Mouse (Mus musculus) lung, embryonic 14.5 days (tissue): ENCODE data around the gene Grik2. TPM values are rescaled to one million over a fixed set of nuclear protein-coding genes. Genes with fewer than 3 reads are reported as not detected.

ENCODE experiments used
- ATAC-seq: fragments of 200-750 bp; cut with Nextera tagmentation; 2 replicates; pipeline ENCODE4 v1.8.0; 2017; ENCODE audit warnings: mild to moderate bottlenecking, moderate TSS enrichment, moderate library complexity; ENCODE audit not compliant: insufficient read depth
- DNase-seq: peaks from one replicate; pipeline ENCODE4 v3.0.0-alpha.2; 2015
- H3K27ac ChIP-seq: fragments of 300-500 bp; sonication (generic); 2 replicates; pipeline ENCODE4 v1.5.1; 2014; ENCODE audit warnings: low read depth, mild to moderate bottlenecking, moderate library complexity
- H3K27me3 ChIP-seq: fragments of 300-500 bp; sonication (generic); 2 replicates; pipeline ENCODE4 v1.6.1; 2014; ENCODE audit warnings: low read length, control low read depth; ENCODE audit not compliant: insufficient read depth
- H3K36me3 ChIP-seq: fragments of 300-500 bp; sonication (generic); 2 replicates; pipeline ENCODE4 v1.6.1; 2014; ENCODE audit warnings: control low read depth; ENCODE audit not compliant: insufficient read depth
- H3K4me1 ChIP-seq: fragments of 300-500 bp; sonication (generic); 2 replicates; pipeline ENCODE4 v1.6.1; 2014; ENCODE audit warnings: antibody characterized with exemption, control low read depth; ENCODE audit not compliant: insufficient read depth
- H3K4me2 ChIP-seq: fragments of 300-500 bp; sonication (generic); 2 replicates; pipeline ENCODE4 v1.6.1; 2014; ENCODE audit warnings: mild to moderate bottlenecking
- H3K4me3 ChIP-seq: fragments of 300-500 bp; sonication (generic); 2 replicates; pipeline ENCODE4 v1.5.1; 2014; ENCODE audit warnings: low read depth, low read length
- H3K9ac ChIP-seq: fragments of 300-500 bp; sonication (generic); 2 replicates; pipeline ENCODE4 v1.6.1; 2014
- H3K9me3 ChIP-seq: fragments of 300-500 bp; sonication (generic); 2 replicates; pipeline ENCODE4 v1.6.1; 2016; ENCODE audit warnings: low read depth, low read length, control low read depth
- CTCF ChIP-seq: IDR thresholded peaks from 2 replicates; pipeline ENCODE4 v1.5.1; 2016; ENCODE audit warnings: antibody characterized with exemption, low read depth
- WGBS: fragments of 180-500 bp; shearing (Covaris S2); extraction: QIAGEN DNeasy Blood & Tissue Kit; methylation state at CpG from one replicate; pipeline ENCODE4 v1.1.7; 2014; 5-methylcytosine and 5-hydroxymethylcytosine counted together
- polyA plus RNA-seq: library from polyadenylated mRNA; unstranded; fragments of >200 nt; fragmentation: Nextera tagmentation; extraction: Ambion mirVana; gene quantifications from 2 replicates; pipeline ENCODE4 v1.2.1, GENCODE M21; 2014

Gene Grik2
- polyA plus RNA-seq, 1 experiment from 2014 or later, result 0.74 TPM

GRCm38 (mm10) chr10:49786630-49787029, 1.9 kb downstream of the Grik2 start:
- 59% methylated on average over 3 of the region's 3 CpGs for WGBS
- no peak for ATAC-seq
- no peak for TF ChIP-seq CTCF
- no peaks in the 10 kb centered on the region for H3K36me3 ChIP-seq
- H3K4me3 ChIP-seq, result no peak overlapping the region
- no peak for DNase-seq
- no peaks in the 10 kb centered on the region for H3K4me1 ChIP-seq
- H3K27me3 ChIP-seq, result peaks cover 26% of the 10 kb centered on the region
- no peak overlapping the region for H3K4me2 ChIP-seq
- H3K27ac ChIP-seq, result no peak overlapping the region
- no peaks in the 10 kb centered on the region for H3K9me3 ChIP-seq
- H3K9ac ChIP-seq, result no peak overlapping the region

DNA sequence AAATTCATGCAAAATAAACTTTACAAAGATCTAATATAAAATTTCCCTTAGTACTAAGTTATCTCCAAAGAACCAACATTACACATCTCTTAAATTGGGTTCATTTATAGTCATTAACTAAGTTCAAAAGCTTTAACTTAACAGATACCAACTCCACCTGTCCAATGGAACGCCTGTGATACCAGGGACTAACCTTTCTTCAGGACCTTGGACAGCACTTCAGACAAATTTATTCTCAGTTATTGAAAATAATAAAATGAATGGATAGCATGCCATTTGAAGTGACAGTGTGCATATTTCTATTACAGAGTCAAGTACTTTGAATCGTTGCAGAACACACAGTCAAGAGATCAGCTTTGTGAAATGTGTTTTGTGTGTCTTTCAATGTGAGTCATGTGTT, 3.1 kb downstream of the Grik2 start:
- no peaks in the 10 kb centered on the region for H3K9me3 ChIP-seq
- no peak overlapping the region for H3K27ac ChIP-seq
- peaks cover 29% of the 10 kb centered on the region for H3K27me3 ChIP-seq
- WGBS, result 37% methylated on average over 2 of the region's 2 CpGs
- H3K4me2 ChIP-seq, result no peak overlapping the region
- no peaks in the 10 kb centered on the region for H3K4me1 ChIP-seq
- no peak overlapping the region for H3K9ac ChIP-seq
- peak; percentile 72 for DNase-seq
- ATAC-seq, result no peak
- no peak for TF ChIP-seq CTCF
- H3K4me3 ChIP-seq, result no peak overlapping the region
- no peaks in the 10 kb centered on the region for H3K36me3 ChIP-seq

GRCm38 (mm10) chr10:49784831-49785230, 3.7 kb downstream of the Grik2 start:
- no peaks in the 10 kb centered on the region for H3K36me3 ChIP-seq
- no peak overlapping the region for H3K4me2 ChIP-seq
- H3K27ac ChIP-seq, result no peak overlapping the region
- 13% methylated on average over 2 of the region's 2 CpGs for WGBS
- no peak for ATAC-seq
- no peak overlapping the region for H3K9ac ChIP-seq
- DNase-seq, result peak; percentile 10
- H3K4me3 ChIP-seq, result no peak overlapping the region
- peaks cover 29% of the 10 kb centered on the region for H3K27me3 ChIP-seq
- no peaks in the 10 kb centered on the region for H3K4me1 ChIP-seq
- H3K9me3 ChIP-seq, result no peaks in the 10 kb centered on the region
- 0 out of 2 replicates have a peak, but pooled peaks have one; percentile 14 for TF ChIP-seq CTCF

GRCm38 (mm10) chr10:49782741-49783691, 5.5 kb downstream of the Grik2 start:
- Histone ChIP-seq H3K4me2 (peak overlapping the region; percentile 72), H3K9me3 (no peaks in the 10 kb centered on the region), H3K27me3 (peaks cover 25% of the 10 kb centered on the region), H3K4me3 (peak overlapping the region; percentile 40), H3K4me1 (no peaks in the 10 kb centered on the region), H3K9ac (peak overlapping the region; percentile 11; the same call in 1 of the 2 replicates), H3K36me3 (no peaks in the 10 kb centered on the region), H3K27ac (no peak overlapping the region)
- peak; percentile 77 for ATAC-seq
- no peak for TF ChIP-seq CTCF
- peak; percentile 46 for DNase-seq
- under 1% methylated on average over 44 of the region's 44 CpGs for WGBS

GRCm38 (mm10) chr10:49782061-49782460, 6.5 kb downstream of the Grik2 start:
- Histone ChIP-seq H3K4me1 (no peaks in the 10 kb centered on the region), H3K9ac (no peak overlapping the region), H3K27ac (no peak overlapping the region), H3K4me2 (peak overlapping the region; percentile 72), H3K36me3 (no peaks in the 10 kb centered on the region), H3K4me3 (peak overlapping the region; percentile 40), H3K9me3 (no peaks in the 10 kb centered on the region), H3K27me3 (peaks cover 25% of the 10 kb centered on the region)
- no peak for TF ChIP-seq CTCF
- WGBS, result 11% methylated on average over 7 of the region's 7 CpGs
- no peak for ATAC-seq
- no peak for DNase-seq

- no peak overlapping the region for H3K4me2 ChIP-seq
- no peak overlapping the region for H3K9ac ChIP-seq
- no peaks in the 10 kb centered on the region for H3K36me3 ChIP-seq
- peaks cover 17% of the 10 kb centered on the region for H3K27me3 ChIP-seq
- H3K4me1 ChIP-seq, result no peaks in the 10 kb centered on the region
- DNase-seq (no peak), ATAC-seq (no peak)
- 65% methylated on average over 2 of the region's 2 CpGs for WGBS
- H3K27ac ChIP-seq, result no peak overlapping the region
- no peak for TF ChIP-seq CTCF
- no peak overlapping the region for H3K4me3 ChIP-seq
- H3K9me3 ChIP-seq, result no peaks in the 10 kb centered on the region
Measured at GRCm38 (mm10) chr10:49780430-49780829, 8.1 kb downstream of the Grik2 start.

- Histone ChIP-seq H3K4me1 (no peaks in the 10 kb centered on the region), H3K4me3 (no peak overlapping the region), H3K9me3 (no peaks in the 10 kb centered on the region), H3K4me2 (no peak overlapping the region), H3K27ac (no peak overlapping the region), H3K9ac (no peak overlapping the region), H3K36me3 (no peaks in the 10 kb centered on the region), H3K27me3 (no peaks in the 10 kb centered on the region)
- no peak for DNase-seq
- no peak for TF ChIP-seq CTCF
- ATAC-seq, result no peak
Measured at GRCm38 (mm10) chr10:49768897-49769296, 19.7 kb downstream of the Grik2 start.
